Mouse (Mus musculus) lung, postnatal 0 days (tissue): ENCODE results near the gene Anp32b.

Experiments
- CTCF ChIP-seq: IDR thresholded peaks from 2 replicates; pipeline ENCODE4 v1.5.1; 2016; ENCODE audit warnings: antibody characterized with exemption, mild to moderate bottlenecking
- EP300 ChIP-seq: IDR thresholded peaks from 2 replicates; pipeline ENCODE4 v1.6.1; 2016; ENCODE audit warnings: antibody characterized with exemption, mild to moderate bottlenecking, control low read depth

DNA sequence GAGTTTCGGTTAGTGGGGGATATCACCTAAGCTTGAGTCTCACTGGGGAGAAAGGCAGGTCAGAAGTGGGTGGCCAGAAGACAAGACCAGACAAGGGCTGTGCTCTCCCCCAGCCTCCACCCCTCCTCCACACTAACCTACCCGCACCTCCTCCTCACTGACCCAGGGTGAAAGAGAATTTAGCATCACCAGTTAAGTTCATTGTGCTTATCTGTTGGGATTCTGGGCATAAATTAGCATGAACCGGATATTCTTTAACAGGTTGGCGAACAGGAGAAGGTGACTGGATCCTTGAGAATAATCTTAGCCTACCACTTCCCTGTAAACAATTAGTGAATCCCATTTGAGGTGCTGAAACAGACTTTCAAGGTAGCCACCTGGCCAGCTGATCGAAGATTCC is 24.4 kb downstream of the Anp32b start:
- no peak for TF ChIP-seq EP300
- TF ChIP-seq CTCF = no peak
